Mouse (Mus musculus): ENCODE results near the gene Gm11168. TPM values are rescaled to one million over a fixed set of nuclear protein-coding genes. Genes with fewer than 3 reads are reported as not detected.

The Gm11168 gene
- polyA plus RNA-seq, 1 experiment from 2014 or later = not detected

Small RNA genes lying within 50 kb of the gene (microRNA-seq; reads per million reads assigned to microRNA genes)
- gene Mir101c (ENCODE audit: borderline number of aligned reads) = not detected

Other genes with a start within 250 kb of the Gm11168 start
- not detected in 2 replicates for gene Gm10722, start 2.4 kb upstream of the Gm11168 start, polyA plus RNA-seq (2014; fragmentation: Nextera tagmentation; extraction: Ambion mirVana)
- gene Gm10721, start 9.8 kb downstream of the Gm11168 start, polyA plus RNA-seq (2014; fragmentation: Nextera tagmentation; extraction: Ambion mirVana) = not detected in 2 replicates
- not detected in 2 replicates for gene Gm10720, start 12.3 kb downstream of the Gm11168 start, polyA plus RNA-seq (2014; fragmentation: Nextera tagmentation; extraction: Ambion mirVana)
- not detected in 2 replicates for gene Gm10719, start 14.1 kb downstream of the Gm11168 start, polyA plus RNA-seq (2014; fragmentation: Nextera tagmentation; extraction: Ambion mirVana)
- 0.38 TPM in 1 of 2 replicates, not detected in the other for gene Gm10718, start 20.2 kb downstream of the Gm11168 start, polyA plus RNA-seq (2014; fragmentation: Nextera tagmentation; extraction: Ambion mirVana)
- gene Gm10717, start 22.1 kb downstream of the Gm11168 start, polyA plus RNA-seq (2014; fragmentation: Nextera tagmentation; extraction: Ambion mirVana) = 0.29 TPM in 1 of 2 replicates, not detected in the other
- not detected in 2 replicates for gene Gm17535, start 31.3 kb downstream of the Gm11168 start, polyA plus RNA-seq (2014; fragmentation: Nextera tagmentation; extraction: Ambion mirVana)
- gene Gm10715, start 33.5 kb downstream of the Gm11168 start, polyA plus RNA-seq (2014; fragmentation: Nextera tagmentation; extraction: Ambion mirVana) = not detected in 2 replicates